Comparison of ENCODE assay signal across 9 mouse cellular contexts in the genomic region with DNA sequence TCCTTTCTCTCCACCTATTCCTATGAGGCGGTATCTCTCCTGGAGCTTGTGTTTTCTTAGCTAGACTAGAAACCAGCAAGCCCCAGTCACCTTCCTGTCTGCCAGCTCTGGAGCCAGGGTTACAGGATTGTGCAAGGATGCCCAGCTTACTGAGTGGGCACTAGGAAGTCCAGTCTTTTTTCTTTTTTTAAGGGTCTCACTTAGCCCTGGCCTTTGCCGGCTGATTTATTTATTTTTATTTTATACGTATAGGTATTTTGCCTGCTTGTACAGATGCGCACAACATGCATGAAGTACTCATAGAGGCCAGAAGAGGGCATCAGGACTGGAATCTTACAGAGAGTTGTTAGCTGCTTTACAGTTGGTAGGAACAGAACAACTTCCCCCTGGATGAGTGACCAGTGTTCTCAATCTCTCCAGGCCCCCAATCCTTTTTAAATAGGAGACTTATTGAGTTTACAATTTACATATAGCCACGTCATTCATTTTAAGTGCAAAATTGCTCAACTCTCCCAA. TPM values are rescaled to one million over a fixed set of nuclear protein-coding genes. Genes with fewer than 3 reads are reported as not detected.
DNase-seq lines count a peak whose midpoint lies in the region; ATAC-seq and TF ChIP-seq lines count a peak whose summit lies in the region.
"Had no signal": no experiment of that assay in that cellular context is flagged by ENCODE, and none has a peak within 500 bp of the region (broad histone marks: within the 10 kb centered on the region; RNA-seq: fewer than 3 reads in every experiment).

No protein-coding gene starts in this region.

- TF ChIP-seq POLR2A in cortical plate, adult 2 months (IDR thresholded peaks at IDR 0.05; ENCODE audit: extremely low read depth, insufficient read depth, low read length), result no peak

- DNase-seq in hindbrain, embryonic 10.5 days (ENCODE audit: low spot score), result peak; percentile 52
- DNase-seq in induced T-regulatory cell, adult 2 months (ENCODE audit: low read depth), result peak; percentile 79
- peak; percentile 78 for DNase-seq in splenic B cell, adult 2 months (ENCODE audit: low read depth, low spot score)
- DNase-seq in gastrocnemius, postnatal 36 days, result no peak

- 10% methylated on average over 5 of the region's 5 CpGs for WGBS in hindbrain, embryonic 10.5 days
- 10% methylated on average over 5 of the region's 5 CpGs for WGBS in hindbrain, embryonic 13.5 days
- 4% methylated on average over 5 of the region's 5 CpGs for WGBS in liver, embryonic 15.5 days (ENCODE audit: insufficient replicate concordance)

- no peak overlapping the region for H3K9ac ChIP-seq in hindbrain, embryonic 13.5 days
- no peak overlapping the region for H3K9ac ChIP-seq in liver, embryonic 15.5 days
- H3K9ac ChIP-seq: neural tube, embryonic 12.5 days had no signal

- no peak for ATAC-seq in hindbrain, embryonic 13.5 days (ENCODE audit: low FRiP score)
- ATAC-seq in liver, embryonic 15.5 days (ENCODE audit: insufficient read depth), result no peak

- no peaks in the 10 kb centered on the region for H3K9me3 ChIP-seq in hindbrain, embryonic 10.5 days
- no peaks in the 10 kb centered on the region for H3K9me3 ChIP-seq in hindbrain, embryonic 13.5 days
- no peaks in the 10 kb centered on the region for H3K9me3 ChIP-seq in E14TG2a.4 (ENCODE audit: low read length)
- H3K9me3 ChIP-seq in liver, embryonic 15.5 days (replicated peaks), result no peaks in the 10 kb centered on the region
- H3K9me3 ChIP-seq: neural tube, embryonic 12.5 days had no signal

- intact Hi-C loops in gastrocnemius, postnatal 36 days (cut with DNase I), result no loop called here

- H3K27ac ChIP-seq in hindbrain, embryonic 10.5 days, result no peak overlapping the region
- no peak overlapping the region for H3K27ac ChIP-seq in hindbrain, embryonic 13.5 days
- H3K27ac ChIP-seq in cortical plate, adult 2 months (ENCODE audit: insufficient read depth, low read length), result no peak overlapping the region
- 0 out of 2 replicates have a peak overlapping the region, but pooled peaks have one; percentile 87 for H3K27ac ChIP-seq in liver, embryonic 15.5 days (replicated peaks)
- H3K27ac ChIP-seq: neural tube, embryonic 12.5 days had no signal

- H3K27me3 ChIP-seq in hindbrain, embryonic 10.5 days (ENCODE audit: insufficient read depth, poor library complexity, severe bottlenecking), result peaks cover 36% of the 10 kb centered on the region
- peaks cover 34% of the 10 kb centered on the region for H3K27me3 ChIP-seq in hindbrain, embryonic 13.5 days
- H3K27me3 ChIP-seq in E14TG2a.4 (ENCODE audit: insufficient read depth, low read length), result no peaks in the 10 kb centered on the region
- H3K27me3 ChIP-seq in liver, embryonic 15.5 days, result no peaks in the 10 kb centered on the region
- H3K27me3 ChIP-seq in splenic B cell, adult 2 months (ENCODE audit: control insufficient read depth, insufficient read depth, low read length, poor library complexity, severe bottlenecking), result no peaks in the 10 kb centered on the region

- peaks cover 13% of the 10 kb centered on the region for H3K36me3 ChIP-seq in hindbrain, embryonic 10.5 days
- peaks cover under 1% of the 10 kb centered on the region; the same call in 1 of the 2 replicates for H3K36me3 ChIP-seq in hindbrain, embryonic 13.5 days
- peaks cover 16% of the 10 kb centered on the region for H3K36me3 ChIP-seq in E14TG2a.4 (ENCODE audit: insufficient read depth, low read length)
- peaks cover 6% of the 10 kb centered on the region for H3K36me3 ChIP-seq in liver, embryonic 15.5 days (replicated peaks)
- no peaks in the 10 kb centered on the region for H3K36me3 ChIP-seq in splenic B cell, adult 2 months (ENCODE audit: control insufficient read depth, insufficient read depth, low read length, poor library complexity, severe bottlenecking)

- peaks cover 57% of the 10 kb centered on the region for H3K4me1 ChIP-seq in hindbrain, embryonic 10.5 days (replicated peaks)
- peaks cover 27% of the 10 kb centered on the region for H3K4me1 ChIP-seq in hindbrain, embryonic 13.5 days (replicated peaks)
- peaks cover 71% of the 10 kb centered on the region for H3K4me1 ChIP-seq in E14TG2a.4 (replicated peaks; ENCODE audit: low read depth, low read length)
- peaks cover 3% of the 10 kb centered on the region; the same call in 1 of the 2 replicates for H3K4me1 ChIP-seq in cortical plate, adult 2 months (ENCODE audit: control insufficient read depth, insufficient read depth, low read length)
- peaks cover 63% of the 10 kb centered on the region for H3K4me1 ChIP-seq in liver, embryonic 15.5 days (replicated peaks)

- TF ChIP-seq CTCF in E14TG2a.4 (conservative IDR thresholded peaks at IDR 0.05; ENCODE audit: low read length), result peak; percentile 65
- TF ChIP-seq CTCF in cortical plate, adult 2 months (IDR thresholded peaks at IDR 0.05; ENCODE audit: extremely low read depth, insufficient read depth, low read length), result peak; percentile 49; the same call in 1 of the 2 replicates

- H3K4me2 ChIP-seq in hindbrain, embryonic 13.5 days, result no peak overlapping the region
- peak overlapping the region; percentile 85 for H3K4me2 ChIP-seq in liver, embryonic 15.5 days

- no peak overlapping the region for H3K4me3 ChIP-seq in hindbrain, embryonic 10.5 days
- H3K4me3 ChIP-seq in hindbrain, embryonic 13.5 days, result no peak overlapping the region
- 0 out of 2 replicates have a peak overlapping the region, but pooled peaks have one; percentile 70 for H3K4me3 ChIP-seq in E14TG2a.4 (replicated peaks; ENCODE audit: low read length)
- H3K4me3 ChIP-seq in cortical plate, adult 2 months (ENCODE audit: insufficient read depth, low read length), result no peak overlapping the region
- no peak overlapping the region for H3K4me3 ChIP-seq in liver, embryonic 15.5 days (replicated peaks)

RNA-seq across cellular contexts. Expression of a gene that starts 3.7 kb away (rescaled TPM):
- 221 and 243 TPM in 2 replicates for polyA plus RNA-seq in hindbrain, embryonic 10.5 days (2016; fragmentation: Nextera tagmentation; extraction: Ambion mirVana)
- 112 and 119 TPM in 2 replicates for polyA plus RNA-seq in hindbrain, embryonic 13.5 days (2015; fragmentation: Nextera tagmentation; extraction: Ambion mirVana)
- polyA plus RNA-seq in cortical plate, adult 2 months (2012; rRNA removed), result 33.9 and 35.4 TPM in 2 replicates
- polyA plus RNA-seq in liver, embryonic 15.5 days (2015; fragmentation: Nextera tagmentation; extraction: Ambion mirVana), result 53.9 and 58.2 TPM in 2 replicates
- total RNA-seq in gastrocnemius, postnatal 36 days (2021), result 10 to 100 TPM; 10.1 to 12.8 TPM

RNA-seq across cellular contexts. Expression of a gene that starts 10.3 kb away (rescaled TPM):
- polyA plus RNA-seq in hindbrain, embryonic 10.5 days (2016; fragmentation: Nextera tagmentation; extraction: Ambion mirVana), result 4.0 and 5.7 TPM in 2 replicates
- polyA plus RNA-seq in hindbrain, embryonic 13.5 days (2015; fragmentation: Nextera tagmentation; extraction: Ambion mirVana), result 2.7 and 2.9 TPM in 2 replicates
- polyA plus RNA-seq in cortical plate, adult 2 months (2012; rRNA removed), result 1.8 and 2.4 TPM in 2 replicates
- 1.9 and 2.1 TPM in 2 replicates for polyA plus RNA-seq in liver, embryonic 15.5 days (2015; fragmentation: Nextera tagmentation; extraction: Ambion mirVana)
- total RNA-seq in gastrocnemius, postnatal 36 days (2021), result 100 to 1,000 TPM; 216 to 338 TPM

RNA-seq across cellular contexts. Expression of a gene that starts 17.4 kb away (rescaled TPM):
- polyA plus RNA-seq in hindbrain, embryonic 10.5 days (2016; fragmentation: Nextera tagmentation; extraction: Ambion mirVana), result 62.8 and 62.9 TPM in 2 replicates
- 45.1 and 47.9 TPM in 2 replicates for polyA plus RNA-seq in hindbrain, embryonic 13.5 days (2015; fragmentation: Nextera tagmentation; extraction: Ambion mirVana)
- 18.6 and 19.3 TPM in 2 replicates for polyA plus RNA-seq in cortical plate, adult 2 months (2012; rRNA removed)
- polyA plus RNA-seq in liver, embryonic 15.5 days (2015; fragmentation: Nextera tagmentation; extraction: Ambion mirVana), result 18.9 and 23.4 TPM in 2 replicates
- total RNA-seq in gastrocnemius, postnatal 36 days (2021), result 10 to 100 TPM; 15.4 to 16.7 TPM

RNA-seq across cellular contexts. Expression of a gene that starts 30.8 kb away (rescaled TPM):
- 24.2 and 26.8 TPM in 2 replicates for polyA plus RNA-seq in hindbrain, embryonic 10.5 days (2016; fragmentation: Nextera tagmentation; extraction: Ambion mirVana)
- polyA plus RNA-seq in hindbrain, embryonic 13.5 days (2015; fragmentation: Nextera tagmentation; extraction: Ambion mirVana), result 22.1 and 24.5 TPM in 2 replicates
- 73.6 and 78.2 TPM in 2 replicates for polyA plus RNA-seq in cortical plate, adult 2 months (2012; rRNA removed)
- polyA plus RNA-seq in liver, embryonic 15.5 days (2015; fragmentation: Nextera tagmentation; extraction: Ambion mirVana), result 38.1 and 38.3 TPM in 2 replicates
- total RNA-seq in gastrocnemius, postnatal 36 days (2021), result 10 to 100 TPM; 10.8 to 11.0 TPM

RNA-seq across cellular contexts. Expression of a gene that starts 54.2 kb away (rescaled TPM):
- polyA plus RNA-seq in hindbrain, embryonic 10.5 days (2016; fragmentation: Nextera tagmentation; extraction: Ambion mirVana), result 5.2 and 12.9 TPM in 2 replicates
- 9.5 and 11.4 TPM in 2 replicates for polyA plus RNA-seq in hindbrain, embryonic 13.5 days (2015; fragmentation: Nextera tagmentation; extraction: Ambion mirVana)
- polyA plus RNA-seq in cortical plate, adult 2 months (2012; rRNA removed), result 13.8 and 15.8 TPM in 2 replicates
- polyA plus RNA-seq in liver, embryonic 15.5 days (2015; fragmentation: Nextera tagmentation; extraction: Ambion mirVana), result not detected in 2 replicates
- total RNA-seq in gastrocnemius, postnatal 36 days (2021), result under 1 TPM; 0.31 to 0.52 TPM

Comparison
In these comparisons a context has a peak if more than half of its experiments do, and no peak if none do; other contexts are left out.
1. DNase-seq: peak in hindbrain, embryonic 10.5 days (single experiment), induced T-regulatory cell, adult 2 months (single experiment) and splenic B cell, adult 2 months (single experiment); none in gastrocnemius, postnatal 36 days (0 of 2).